Mouse (Mus musculus): Measurements from ENCODE around the gene Mmp9. TPM values are rescaled to one million over a fixed set of nuclear protein-coding genes. Genes with fewer than 3 reads are reported as not detected.
A peak's percentile ranks its signal among the peaks of the same experiment; 100 is the strongest.

The Mmp9 gene
- polyA plus RNA-seq, 1 experiment: 3.7 TPM

GRCm38 (mm10) chr2:164996848-164997720, 56.5 kb downstream of the Mmp9 start:
- Histone ChIP-seq H3K27me3 (ENCODE audit: control insufficient read depth, insufficient read depth, low read length) (no peaks in the 10 kb centered on the region), H3K27ac (ENCODE audit: insufficient read depth, low read length) (no peak overlapping the region), H3K4me1 (ENCODE audit: control insufficient read depth, insufficient read depth, low read length) (peaks cover 36% of the 10 kb centered on the region), H3K4me3 (replicated peaks; ENCODE audit: insufficient read depth, low read depth, low read length) (no peak overlapping the region)
- WGBS: 51% methylated on average over 49 of the region's 49 CpGs
- DNase-seq: peak; percentile 32 to 51
- no peak for TF ChIP-seq POLR2A (IDR thresholded peaks at IDR 0.05; ENCODE audit: borderline replicate concordance, insufficient read depth, low read length)
- no peak for TF ChIP-seq CTCF (IDR thresholded peaks at IDR 0.05; ENCODE audit: borderline replicate concordance, insufficient read depth, low read depth, low read length)

DNA sequence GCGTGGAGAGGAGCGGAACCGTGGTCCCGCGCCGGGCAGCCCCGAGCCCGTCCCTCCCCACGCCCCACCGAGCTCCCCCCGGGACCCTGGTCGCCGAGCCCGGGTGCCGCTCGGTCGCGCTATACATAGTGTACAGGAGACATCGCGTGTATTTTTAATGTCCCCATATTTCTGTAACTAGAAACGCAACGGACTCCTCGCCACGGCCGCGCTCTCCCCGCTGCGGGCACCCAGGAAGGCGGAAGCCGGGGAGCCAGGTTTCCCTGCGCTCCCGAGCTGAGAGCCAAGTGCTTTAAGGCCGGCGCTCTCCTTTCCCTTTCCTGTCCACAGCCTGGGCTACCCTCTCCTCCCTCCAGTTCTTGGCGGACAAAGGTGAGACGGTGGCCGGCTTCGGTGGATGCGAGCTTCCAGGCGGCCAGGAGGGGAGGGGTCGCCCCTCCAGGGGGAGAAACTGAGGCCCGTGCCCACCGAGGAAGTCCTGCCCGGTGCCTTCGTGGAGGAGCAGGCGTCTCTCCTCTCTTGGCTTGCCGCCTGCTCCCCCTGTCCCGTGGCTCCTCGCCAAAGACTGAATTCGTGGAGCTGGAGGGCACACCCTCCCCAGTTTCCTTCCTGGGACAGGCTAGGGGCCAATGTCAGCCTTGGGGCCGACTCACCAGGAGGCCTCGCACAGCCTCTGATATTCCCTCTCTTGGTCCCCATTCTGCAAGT, 57.3 kb downstream of the Mmp9 start:
- Histone ChIP-seq H3K27ac (ENCODE audit: insufficient read depth, low read length) (no peak overlapping the region), H3K4me1 (ENCODE audit: control insufficient read depth, insufficient read depth, low read length) (peaks cover 38% of the 10 kb centered on the region), H3K4me3 (replicated peaks; ENCODE audit: insufficient read depth, low read depth, low read length) (no peak overlapping the region), H3K27me3 (ENCODE audit: control insufficient read depth, insufficient read depth, low read length) (no peaks in the 10 kb centered on the region)
- WGBS: 29% methylated on average over 52 of the region's 52 CpGs
- no peak for TF ChIP-seq POLR2A (IDR thresholded peaks at IDR 0.05; ENCODE audit: borderline replicate concordance, insufficient read depth, low read length)
- no peak for TF ChIP-seq CTCF (IDR thresholded peaks at IDR 0.05; ENCODE audit: borderline replicate concordance, insufficient read depth, low read depth, low read length)
- DNase-seq: peak; percentile 49 to 63

GRCm38 (mm10) chr2:165001958-165002357, 61.4 kb downstream of the Mmp9 start:
- 82% methylated on average over 13 of the region's 13 CpGs for WGBS
- peak; percentile 29 to 33 for DNase-seq
- TF ChIP-seq POLR2A (IDR thresholded peaks at IDR 0.05; ENCODE audit: borderline replicate concordance, insufficient read depth, low read length) (no peak), CTCF (IDR thresholded peaks at IDR 0.05; ENCODE audit: borderline replicate concordance, insufficient read depth, low read depth, low read length) (peak; percentile 9; the same call in 1 of the 2 replicates)
- H3K4me3 ChIP-seq (replicated peaks; ENCODE audit: insufficient read depth, low read depth, low read length): no peak overlapping the region
- H3K27ac ChIP-seq (ENCODE audit: insufficient read depth, low read length): no peak overlapping the region
- H3K27me3 ChIP-seq (ENCODE audit: control insufficient read depth, insufficient read depth, low read length): no peaks in the 10 kb centered on the region
- peaks cover 18% of the 10 kb centered on the region for H3K4me1 ChIP-seq (ENCODE audit: control insufficient read depth, insufficient read depth, low read length)

DNA sequence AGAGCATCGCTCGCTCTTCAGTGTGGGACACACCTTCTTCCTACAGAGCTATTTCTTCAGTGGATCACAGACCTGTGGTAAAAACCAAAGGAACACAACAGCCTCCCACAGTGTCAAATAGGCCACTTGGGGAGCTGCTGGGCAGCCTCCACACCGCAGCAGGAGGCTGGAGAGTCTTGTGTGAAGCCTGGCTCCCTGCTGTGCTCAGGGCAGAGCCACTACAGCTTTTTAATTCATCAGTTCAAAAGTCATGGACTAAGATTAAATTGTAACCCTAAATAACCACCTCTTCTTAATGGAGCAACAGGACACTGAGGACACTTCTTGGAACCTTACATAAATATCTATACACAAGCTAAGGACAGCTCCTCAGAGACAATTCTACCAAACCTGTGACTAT, 62.5 kb downstream of the Mmp9 start:
- Histone ChIP-seq H3K27me3 (ENCODE audit: control insufficient read depth, insufficient read depth, low read length) (no peaks in the 10 kb centered on the region), H3K4me1 (ENCODE audit: control insufficient read depth, insufficient read depth, low read length) (peaks cover 14% of the 10 kb centered on the region), H3K27ac (ENCODE audit: insufficient read depth, low read length) (0 out of 2 replicates have a peak overlapping the region, but pooled peaks have one; percentile 7), H3K4me3 (replicated peaks; ENCODE audit: insufficient read depth, low read depth, low read length) (no peak overlapping the region)
- WGBS: 54% methylated on average over 3 of the region's 3 CpGs
- DNase-seq: no peak
- TF ChIP-seq CTCF (IDR thresholded peaks at IDR 0.05; ENCODE audit: borderline replicate concordance, insufficient read depth, low read depth, low read length) (no peak), POLR2A (IDR thresholded peaks at IDR 0.05; ENCODE audit: borderline replicate concordance, insufficient read depth, low read length) (no peak)

DNA sequence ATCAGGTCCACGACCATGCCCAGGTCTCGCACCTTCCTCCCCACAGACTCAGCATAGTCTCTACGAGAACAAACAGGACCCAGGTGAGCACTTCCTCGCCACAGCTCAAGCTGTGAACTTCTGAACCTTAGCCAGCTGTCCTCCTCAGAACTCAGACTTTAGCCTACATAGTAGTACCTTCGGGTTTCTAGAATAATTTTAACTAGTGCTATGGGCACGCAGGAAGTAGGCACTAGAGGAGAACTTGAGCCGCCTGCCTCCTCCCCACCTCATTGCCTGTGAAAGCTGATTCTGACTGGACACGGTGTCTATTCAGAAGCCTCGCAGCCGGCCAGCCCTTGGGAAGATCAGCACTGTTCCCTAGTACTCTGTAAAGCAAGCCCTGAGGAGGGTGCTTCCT, 63.7 kb downstream of the Mmp9 start:
- WGBS: 76% methylated on average over 10 of the region's 10 CpGs
- DNase-seq: no peak
- Histone ChIP-seq H3K27me3 (ENCODE audit: control insufficient read depth, insufficient read depth, low read length) (no peaks in the 10 kb centered on the region), H3K4me1 (ENCODE audit: control insufficient read depth, insufficient read depth, low read length) (peaks cover 13% of the 10 kb centered on the region), H3K4me3 (replicated peaks; ENCODE audit: insufficient read depth, low read depth, low read length) (no peak overlapping the region), H3K27ac (ENCODE audit: insufficient read depth, low read length) (no peak overlapping the region)
- no peak for TF ChIP-seq CTCF (IDR thresholded peaks at IDR 0.05; ENCODE audit: borderline replicate concordance, insufficient read depth, low read depth, low read length)
- TF ChIP-seq POLR2A (IDR thresholded peaks at IDR 0.05; ENCODE audit: borderline replicate concordance, insufficient read depth, low read length): no peak

Other genes starting within 250 kb of the Mmp9 start
- not detected in 2 replicates for gene Spint4, start 242.3 kb upstream of the Mmp9 start, polyA plus RNA-seq (2012; rRNA removed)
- gene Spint5, start 225.5 kb upstream of the Mmp9 start, polyA plus RNA-seq (2012; rRNA removed): not detected in 2 replicates
- gene Wfdc3, start 194.8 kb upstream of the Mmp9 start, polyA plus RNA-seq (2012; rRNA removed): 0.84 and 0.93 TPM in 2 replicates
- gene Dnttip1, start 194.8 kb upstream of the Mmp9 start, polyA plus RNA-seq (2012; rRNA removed): 43.1 and 44.3 TPM in 2 replicates
- gene Ube2c, start 170.9 kb upstream of the Mmp9 start, polyA plus RNA-seq (2012; rRNA removed): 0.55 and 1.0 TPM in 2 replicates
- gene Tnnc2, start 160.8 kb upstream of the Mmp9 start, polyA plus RNA-seq (2012; rRNA removed): 0.57 and 0.62 TPM in 2 replicates
- 70.7 and 70.8 TPM in 2 replicates for gene Snx21, start 155.0 kb upstream of the Mmp9 start, polyA plus RNA-seq (2012; rRNA removed)
- 36.5 and 39.3 TPM in 2 replicates for gene Acot8, start 135.9 kb upstream of the Mmp9 start, polyA plus RNA-seq (2012; rRNA removed)
- 7.6 and 8.1 TPM in 2 replicates for gene Zswim3, start 135.7 kb upstream of the Mmp9 start, polyA plus RNA-seq (2012; rRNA removed)
- 19.4 and 20.0 TPM in 2 replicates for gene Zswim1, start 118.1 kb upstream of the Mmp9 start, polyA plus RNA-seq (2012; rRNA removed)
- 0.25 and 0.30 TPM in 2 replicates for gene Spata25, start 112.2 kb upstream of the Mmp9 start, polyA plus RNA-seq (2012; rRNA removed)
- gene Ctsa, start 107.9 kb upstream of the Mmp9 start, polyA plus RNA-seq (2012; rRNA removed): 177 and 191 TPM in 2 replicates
- gene Neurl2, start 107.3 kb upstream of the Mmp9 start, polyA plus RNA-seq (2012; rRNA removed): 6.1 and 6.3 TPM in 2 replicates
- 203 and 218 TPM in 2 replicates for gene Pltp, start 83.1 kb upstream of the Mmp9 start, polyA plus RNA-seq (2012; rRNA removed)
- 54.9 and 56.3 TPM in 2 replicates for gene Pcif1, start 61.5 kb upstream of the Mmp9 start, polyA plus RNA-seq (2012; rRNA removed)
- gene Zfp335, start 29.0 kb upstream of the Mmp9 start, polyA plus RNA-seq (2012; rRNA removed): 32.0 and 34.7 TPM in 2 replicates
- 386 and 396 TPM in 2 replicates for gene Slc12a5, start 20.0 kb downstream of the Mmp9 start, polyA plus RNA-seq (2012; rRNA removed)
- gene Ncoa5, start 94.1 kb downstream of the Mmp9 start, polyA plus RNA-seq (2012; rRNA removed): 54.9 and 56.7 TPM in 2 replicates
- 2.1 TPM in 2 replicates for gene Cd40, start 114.8 kb downstream of the Mmp9 start, polyA plus RNA-seq (2012; rRNA removed)
- gene 1700025C18Rik, start 150.0 kb downstream of the Mmp9 start, polyA plus RNA-seq (2012; rRNA removed): not detected in 2 replicates

All from cerebellum, adult 2 months (tissue).